Mouse (Mus musculus): ENCODE data around the gene Ppl. TPM values are rescaled to one million over a fixed set of nuclear protein-coding genes. Genes with fewer than 3 reads are reported as not detected.

Ppl gene
- polyA plus RNA-seq, 1 experiment from 2014 or later: 0.35 TPM

- Histone ChIP-seq H3K4me1 (ENCODE audit: control insufficient read depth, insufficient read depth, low read length) (no peaks in the 10 kb centered on the region), H3K27me3 (ENCODE audit: control insufficient read depth, insufficient read depth, low read length) (no peaks in the 10 kb centered on the region), H3K9ac (replicated peaks; ENCODE audit: low read depth, low read length) (no peak overlapping the region), H3K4me3 (ENCODE audit: low read depth, low read length) (no peak overlapping the region), H3K4me2 (ENCODE audit: low read depth, low read length) (no peak overlapping the region), H3K27ac (ENCODE audit: low read depth, low read length) (no peak overlapping the region), H3K36me3 (ENCODE audit: control insufficient read depth, insufficient read depth, low read length) (no peaks in the 10 kb centered on the region), H3K9me3 (ENCODE audit: control insufficient read depth, low read length) (no peaks in the 10 kb centered on the region)
- 75% methylated on average over 4 of the region's 4 CpGs for WGBS
- no peak for ATAC-seq (ENCODE audit: low read depth)
Observed at GRCm38 (mm10) chr16:5113002-5113550, 19.1 kb downstream of the Ppl start.

GRCm38 (mm10) chr16:5111021-5111420 is 21.2 kb downstream of the Ppl start:
- Histone ChIP-seq H3K9ac (replicated peaks; ENCODE audit: low read depth, low read length) (no peak overlapping the region), H3K4me3 (ENCODE audit: low read depth, low read length) (no peak overlapping the region), H3K4me1 (ENCODE audit: control insufficient read depth, insufficient read depth, low read length) (no peaks in the 10 kb centered on the region), H3K27ac (ENCODE audit: low read depth, low read length) (no peak overlapping the region), H3K36me3 (ENCODE audit: control insufficient read depth, insufficient read depth, low read length) (no peaks in the 10 kb centered on the region), H3K9me3 (ENCODE audit: control insufficient read depth, low read length) (no peaks in the 10 kb centered on the region), H3K4me2 (ENCODE audit: low read depth, low read length) (no peak overlapping the region), H3K27me3 (ENCODE audit: control insufficient read depth, insufficient read depth, low read length) (no peaks in the 10 kb centered on the region)
- WGBS: 93% methylated on average over 3 of the region's 3 CpGs
- no peak for ATAC-seq (ENCODE audit: low read depth)

- 88% methylated on average over 7 of the region's 7 CpGs for WGBS
- H3K9ac ChIP-seq (replicated peaks; ENCODE audit: low read depth, low read length): no peak overlapping the region
- no peaks in the 10 kb centered on the region for H3K36me3 ChIP-seq (ENCODE audit: control insufficient read depth, insufficient read depth, low read length)
- H3K4me3 ChIP-seq (ENCODE audit: low read depth, low read length): no peak overlapping the region
- H3K4me2 ChIP-seq (ENCODE audit: low read depth, low read length): no peak overlapping the region
- H3K27ac ChIP-seq (ENCODE audit: low read depth, low read length): no peak overlapping the region
- H3K27me3 ChIP-seq (ENCODE audit: control insufficient read depth, insufficient read depth, low read length): no peaks in the 10 kb centered on the region
- H3K9me3 ChIP-seq (ENCODE audit: control insufficient read depth, low read length): no peaks in the 10 kb centered on the region
- no peaks in the 10 kb centered on the region for H3K4me1 ChIP-seq (ENCODE audit: control insufficient read depth, insufficient read depth, low read length)
- no peak for ATAC-seq (ENCODE audit: low read depth)
Observed at GRCm38 (mm10) chr16:5109877-5110276, 22.3 kb downstream of the Ppl start.

- Histone ChIP-seq H3K4me1 (ENCODE audit: control insufficient read depth, insufficient read depth, low read length) (no peaks in the 10 kb centered on the region), H3K4me2 (ENCODE audit: low read depth, low read length) (no peak overlapping the region), H3K9me3 (ENCODE audit: control insufficient read depth, low read length) (no peaks in the 10 kb centered on the region), H3K9ac (replicated peaks; ENCODE audit: low read depth, low read length) (no peak overlapping the region), H3K4me3 (ENCODE audit: low read depth, low read length) (no peak overlapping the region), H3K36me3 (ENCODE audit: control insufficient read depth, insufficient read depth, low read length) (no peaks in the 10 kb centered on the region), H3K27me3 (ENCODE audit: control insufficient read depth, insufficient read depth, low read length) (no peaks in the 10 kb centered on the region), H3K27ac (ENCODE audit: low read depth, low read length) (no peak overlapping the region)
- 90% methylated on average over 6 of the region's 6 CpGs for WGBS
- ATAC-seq (ENCODE audit: low read depth): no peak
Observed at GRCm38 (mm10) chr16:5101000-5101399, 31.2 kb downstream of the Ppl start.

GRCm38 (mm10) chr16:5096504-5096903 is 35.7 kb downstream of the Ppl start:
- no peak overlapping the region for H3K4me2 ChIP-seq (ENCODE audit: low read depth, low read length)

GRCm38 (mm10) chr16:5093285-5093684 is 38.9 kb downstream of the Ppl start:
- no peaks in the 10 kb centered on the region for H3K27me3 ChIP-seq (ENCODE audit: control insufficient read depth, insufficient read depth, low read length)
- no peak overlapping the region for H3K27ac ChIP-seq (ENCODE audit: low read depth, low read length)
- no peaks in the 10 kb centered on the region for H3K9me3 ChIP-seq (ENCODE audit: control insufficient read depth, low read length)
- no peak overlapping the region for H3K4me3 ChIP-seq (ENCODE audit: low read depth, low read length)
- no peak for ATAC-seq (ENCODE audit: low read depth)
- 87% methylated on average over 5 of the region's 5 CpGs for WGBS
- H3K9ac ChIP-seq (replicated peaks; ENCODE audit: low read depth, low read length): no peak overlapping the region
- no peak overlapping the region for H3K4me2 ChIP-seq (ENCODE audit: low read depth, low read length)
- H3K4me1 ChIP-seq (ENCODE audit: control insufficient read depth, insufficient read depth, low read length): no peaks in the 10 kb centered on the region
- peaks cover 6% of the 10 kb centered on the region; the same call in 1 of the 2 replicates for H3K36me3 ChIP-seq (ENCODE audit: control insufficient read depth, insufficient read depth, low read length)

More at GRCm38 (mm10) chr16:5096504-5096903, 35.7 kb downstream of the Ppl start:
- Histone ChIP-seq H3K27ac (ENCODE audit: low read depth, low read length) (no peak overlapping the region), H3K4me3 (ENCODE audit: low read depth, low read length) (no peak overlapping the region), H3K9ac (replicated peaks; ENCODE audit: low read depth, low read length) (no peak overlapping the region), H3K9me3 (ENCODE audit: control insufficient read depth, low read length) (no peaks in the 10 kb centered on the region), H3K36me3 (ENCODE audit: control insufficient read depth, insufficient read depth, low read length) (no peaks in the 10 kb centered on the region), H3K4me1 (ENCODE audit: control insufficient read depth, insufficient read depth, low read length) (no peaks in the 10 kb centered on the region), H3K27me3 (ENCODE audit: control insufficient read depth, insufficient read depth, low read length) (no peaks in the 10 kb centered on the region)
- ATAC-seq (ENCODE audit: low read depth): no peak
- WGBS: 84% methylated on average over 8 of the region's 8 CpGs

- Histone ChIP-seq H3K4me3 (ENCODE audit: low read depth, low read length) (no peak overlapping the region), H3K27ac (ENCODE audit: low read depth, low read length) (no peak overlapping the region), H3K9ac (replicated peaks; ENCODE audit: low read depth, low read length) (no peak overlapping the region), H3K27me3 (ENCODE audit: control insufficient read depth, insufficient read depth, low read length) (no peaks in the 10 kb centered on the region), H3K9me3 (ENCODE audit: control insufficient read depth, low read length) (no peaks in the 10 kb centered on the region), H3K4me2 (ENCODE audit: low read depth, low read length) (no peak overlapping the region), H3K36me3 (ENCODE audit: control insufficient read depth, insufficient read depth, low read length) (peaks cover 33% of the 10 kb centered on the region), H3K4me1 (ENCODE audit: control insufficient read depth, insufficient read depth, low read length) (no peaks in the 10 kb centered on the region)
- WGBS: 67% methylated on average over 10 of the region's 10 CpGs
- ATAC-seq (ENCODE audit: low read depth): no peak
Observed at GRCm38 (mm10) chr16:5089021-5089420, 43.2 kb downstream of the Ppl start.

- H3K27ac ChIP-seq (ENCODE audit: low read depth, low read length): no peak overlapping the region
- 100% methylated on average over 2 of the region's 2 CpGs for WGBS
- H3K4me1 ChIP-seq (ENCODE audit: control insufficient read depth, insufficient read depth, low read length): no peaks in the 10 kb centered on the region
- H3K4me3 ChIP-seq (ENCODE audit: low read depth, low read length): no peak overlapping the region
- H3K9me3 ChIP-seq (ENCODE audit: control insufficient read depth, low read length): no peaks in the 10 kb centered on the region
- H3K4me2 ChIP-seq (ENCODE audit: low read depth, low read length): no peak overlapping the region
- H3K27me3 ChIP-seq (ENCODE audit: control insufficient read depth, insufficient read depth, low read length): no peaks in the 10 kb centered on the region
- H3K9ac ChIP-seq (replicated peaks; ENCODE audit: low read depth, low read length): no peak overlapping the region
- ATAC-seq (ENCODE audit: low read depth): no peak
- peaks cover 53% of the 10 kb centered on the region for H3K36me3 ChIP-seq (ENCODE audit: control insufficient read depth, insufficient read depth, low read length)
Observed at GRCm38 (mm10) chr16:5086179-5086578, 46.0 kb downstream of the Ppl start.

- H3K4me3 ChIP-seq (ENCODE audit: low read depth, low read length): no peak overlapping the region
- no peaks in the 10 kb centered on the region for H3K27me3 ChIP-seq (ENCODE audit: control insufficient read depth, insufficient read depth, low read length)
- H3K9me3 ChIP-seq (ENCODE audit: control insufficient read depth, low read length): no peaks in the 10 kb centered on the region
- no peak overlapping the region for H3K9ac ChIP-seq (replicated peaks; ENCODE audit: low read depth, low read length)
- no peak for ATAC-seq (ENCODE audit: low read depth)
- no peak overlapping the region for H3K4me2 ChIP-seq (ENCODE audit: low read depth, low read length)
- H3K27ac ChIP-seq (ENCODE audit: low read depth, low read length): no peak overlapping the region
- H3K36me3 ChIP-seq (ENCODE audit: control insufficient read depth, insufficient read depth, low read length): peaks cover 56% of the 10 kb centered on the region
- H3K4me1 ChIP-seq (ENCODE audit: control insufficient read depth, insufficient read depth, low read length): no peaks in the 10 kb centered on the region
- WGBS: 92% methylated on average over 4 of the region's 4 CpGs
Observed at GRCm38 (mm10) chr16:5085196-5085595, 47.0 kb downstream of the Ppl start.
